Comparison of ENCODE assay signal across 22 mouse cellular contexts in the genomic region with DNA sequence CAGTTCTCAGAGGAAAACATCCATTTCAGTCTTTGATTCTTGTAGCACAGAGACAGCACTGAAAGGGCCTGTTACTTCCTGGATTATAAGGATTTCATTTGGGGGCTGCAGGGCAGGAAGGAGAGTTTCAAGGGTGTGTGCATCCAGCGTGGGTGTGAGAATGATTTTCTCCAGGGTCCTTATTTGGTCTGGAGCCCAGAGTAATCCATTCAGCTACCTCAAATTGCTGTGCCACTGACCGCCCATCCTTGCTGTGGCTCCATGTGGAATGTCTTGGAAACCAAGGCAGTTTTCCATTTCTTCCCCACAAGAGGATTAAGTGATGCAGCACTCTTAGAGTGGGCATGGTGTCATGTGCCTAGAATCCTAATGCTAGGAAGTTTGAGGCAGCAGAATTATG. TPM values are rescaled to one million over a fixed set of nuclear protein-coding genes. Genes with fewer than 3 reads are reported as not detected.
DNase-seq lines count a peak whose midpoint lies in the region; ATAC-seq lines count a peak whose summit lies in the region.
"Had no signal": no experiment of that assay in that cellular context is flagged by ENCODE, and none has a peak within 500 bp of the region (broad histone marks: within the 10 kb centered on the region; RNA-seq: fewer than 3 reads in every experiment).

No protein-coding gene starts in this region.

- 0 out of 2 replicates have a peak, but pooled peaks have one; percentile 34 for ATAC-seq in hindbrain, embryonic 15.5 days (ENCODE audit: low FRiP score, low read depth)
- ATAC-seq in hindbrain, embryonic 11.5 days (ENCODE audit: low FRiP score) = no peak
- ATAC-seq in embryonic facial prominence, embryonic 13.5 days (ENCODE audit: insufficient number of reproducible peaks, insufficient read depth, low FRiP score, low TSS enrichment, low read depth) = no peak
- ATAC-seq in intestine, embryonic 16.5 days = no peak
- ATAC-seq: midbrain, embryonic 15.5 days had no signal

- no peak overlapping the region for H3K9ac ChIP-seq in hindbrain, embryonic 15.5 days
- H3K9ac ChIP-seq in hindbrain, embryonic 11.5 days (ENCODE audit: low read depth, low read length) = no peak overlapping the region
- no peak overlapping the region for H3K9ac ChIP-seq in embryonic facial prominence, embryonic 13.5 days
- H3K9ac ChIP-seq in intestine, embryonic 16.5 days (ENCODE audit: low read depth, low read length) = no peak overlapping the region
- H3K9ac ChIP-seq: heart, embryonic 15.5 days; lung, embryonic 15.5 days; midbrain, embryonic 15.5 days had no signal

- WGBS in hindbrain, embryonic 15.5 days = 57% methylated on average over 2 of the region's 2 CpGs
- 53% methylated on average over 2 of the region's 2 CpGs for WGBS in hindbrain, embryonic 11.5 days
- 46% methylated on average over 2 of the region's 2 CpGs for WGBS in embryonic facial prominence, embryonic 13.5 days
- WGBS in intestine, embryonic 16.5 days = 48% methylated on average over 2 of the region's 2 CpGs

- intact Hi-C loops in left cerebral cortex, postnatal 4 days (cut with DNase I) = loop anchor here (10.0 kb wide), 1 partner anchor 300 kb away; no protein-coding TSS in a partner anchor
- intact Hi-C loops in left cerebral cortex, postnatal 25 days (cut with DNase I) = no loop called here

- H3K4me1 ChIP-seq in hindbrain, embryonic 15.5 days (replicated peaks) = no peaks in the 10 kb centered on the region
- H3K4me1 ChIP-seq in hindbrain, embryonic 11.5 days (replicated peaks; ENCODE audit: control insufficient read depth, insufficient read depth, low read length) = no peaks in the 10 kb centered on the region
- H3K4me1 ChIP-seq in embryonic facial prominence, embryonic 13.5 days = peaks cover 6% of the 10 kb centered on the region
- no peaks in the 10 kb centered on the region for H3K4me1 ChIP-seq in intestine, embryonic 16.5 days (ENCODE audit: control insufficient read depth, insufficient read depth, low read length)
- H3K4me1 ChIP-seq: heart, embryonic 15.5 days; lung, embryonic 15.5 days; midbrain, embryonic 15.5 days had no signal

- H3K4me3 ChIP-seq in hindbrain, embryonic 15.5 days = no peak overlapping the region
- H3K4me3 ChIP-seq in hindbrain, embryonic 11.5 days (ENCODE audit: low read depth, low read length) = no peak overlapping the region
- H3K4me3 ChIP-seq in embryonic facial prominence, embryonic 13.5 days = no peak overlapping the region
- no peak overlapping the region for H3K4me3 ChIP-seq in intestine, embryonic 16.5 days (ENCODE audit: low read length)
- H3K4me3 ChIP-seq: gastrocnemius, adult 2 months; heart, adult 2 months; heart, embryonic 15.5 days; lung, embryonic 15.5 days; midbrain, embryonic 15.5 days had no signal

- no peak overlapping the region for H3K27ac ChIP-seq in hindbrain, embryonic 15.5 days (replicated peaks)
- H3K27ac ChIP-seq in hindbrain, embryonic 11.5 days (ENCODE audit: low read depth, low read length) = no peak overlapping the region
- H3K27ac ChIP-seq in embryonic facial prominence, embryonic 13.5 days = peak overlapping the region; percentile 57; the same call in 1 of the 2 replicates
- no peak overlapping the region for H3K27ac ChIP-seq in intestine, embryonic 16.5 days (ENCODE audit: low read length)
- H3K27ac ChIP-seq: gastrocnemius, adult 2 months; heart, adult 2 months; heart, embryonic 15.5 days; lung, embryonic 15.5 days; midbrain, embryonic 15.5 days had no signal

- no peaks in the 10 kb centered on the region for H3K27me3 ChIP-seq in hindbrain, embryonic 15.5 days
- no peaks in the 10 kb centered on the region for H3K27me3 ChIP-seq in hindbrain, embryonic 11.5 days (ENCODE audit: control insufficient read depth, insufficient read depth, low read length)
- no peaks in the 10 kb centered on the region for H3K27me3 ChIP-seq in embryonic facial prominence, embryonic 13.5 days
- H3K27me3 ChIP-seq in intestine, embryonic 16.5 days (replicated peaks; ENCODE audit: control insufficient read depth, insufficient read depth, low read length) = no peaks in the 10 kb centered on the region
- H3K27me3 ChIP-seq: heart, embryonic 15.5 days; lung, embryonic 15.5 days; midbrain, embryonic 15.5 days had no signal

- no peak for DNase-seq in hindbrain, embryonic 11.5 days (ENCODE audit: low spot score)
- DNase-seq in left cerebral cortex, postnatal 4 days = peak; percentile 2
- no peak for DNase-seq in left cerebral cortex, postnatal 25 days (ENCODE audit: low spot score in 2 of 2)
- DNase-seq in fibroblast of lung, adult 2 months (ENCODE audit: low read depth) = peak; percentile 58
- DNase-seq: cerebellum, postnatal 14 days; embryo, embryonic 11 days; gastrocnemius, adult 2 months; heart, adult 2 months; spleen, adult 18-20 months; thymus, adult 2 months had no signal

- no peak overlapping the region for H3K4me2 ChIP-seq in hindbrain, embryonic 15.5 days
- no peak overlapping the region for H3K4me2 ChIP-seq in hindbrain, embryonic 11.5 days (replicated peaks; ENCODE audit: low read depth, low read length)
- no peak overlapping the region for H3K4me2 ChIP-seq in embryonic facial prominence, embryonic 13.5 days
- no peak overlapping the region for H3K4me2 ChIP-seq in intestine, embryonic 16.5 days (ENCODE audit: low read depth, low read length)
- H3K4me2 ChIP-seq: heart, embryonic 15.5 days; liver, embryonic 11.5 days; lung, embryonic 15.5 days; midbrain, embryonic 15.5 days had no signal

- H3K9me3 ChIP-seq in hindbrain, embryonic 15.5 days = no peaks in the 10 kb centered on the region
- H3K9me3 ChIP-seq in hindbrain, embryonic 11.5 days (ENCODE audit: control insufficient read depth, low read length) = no peaks in the 10 kb centered on the region
- no peaks in the 10 kb centered on the region for H3K9me3 ChIP-seq in embryonic facial prominence, embryonic 13.5 days
- H3K9me3 ChIP-seq in intestine, embryonic 16.5 days (ENCODE audit: control insufficient read depth, low read length) = no peaks in the 10 kb centered on the region
- H3K9me3 ChIP-seq: heart, embryonic 15.5 days; lung, embryonic 15.5 days; midbrain, embryonic 15.5 days had no signal

- no peaks in the 10 kb centered on the region for H3K36me3 ChIP-seq in hindbrain, embryonic 15.5 days
- H3K36me3 ChIP-seq in hindbrain, embryonic 11.5 days (ENCODE audit: control insufficient read depth, insufficient read depth, low read length) = no peaks in the 10 kb centered on the region
- no peaks in the 10 kb centered on the region for H3K36me3 ChIP-seq in embryonic facial prominence, embryonic 13.5 days
- no peaks in the 10 kb centered on the region for H3K36me3 ChIP-seq in intestine, embryonic 16.5 days (ENCODE audit: control insufficient read depth, insufficient read depth, low read length)
- H3K36me3 ChIP-seq: heart, embryonic 15.5 days; lung, embryonic 15.5 days; midbrain, embryonic 15.5 days had no signal

RNA-seq across cellular contexts. Expression of gene Rfpl4b, which starts 33.6 kb away (rescaled TPM):
- polyA plus RNA-seq in hindbrain, embryonic 15.5 days (2015; fragmentation: Nextera tagmentation; extraction: Ambion mirVana) = not detected in 2 replicates
- not detected in 2 replicates for polyA plus RNA-seq in hindbrain, embryonic 11.5 days (2014; fragmentation: Nextera tagmentation; extraction: Ambion mirVana)
- total RNA-seq in left cerebral cortex, postnatal 4 days (2021) = not detected
- not detected for total RNA-seq in left cerebral cortex, postnatal 25 days (2021)
- not detected in 2 replicates for polyA plus RNA-seq in embryonic facial prominence, embryonic 13.5 days (2015; fragmentation: Nextera tagmentation; extraction: Ambion mirVana)
- not detected in 2 replicates for polyA plus RNA-seq in intestine, embryonic 16.5 days (2015; fragmentation: Nextera tagmentation; extraction: Ambion mirVana)
- total RNA-seq: gastrocnemius, adult 2 months; heart, adult 2 months; layer of hippocampus, postnatal 10 days; left cerebral cortex, postnatal 10 days; megakaryocyte progenitor cell, adult 5-6 weeks had no signal
- polyA plus RNA-seq: heart, adult 2 months; heart, embryonic 15.5 days; liver, embryonic 11.5 days; lung, embryonic 15.5 days; midbrain, embryonic 15.5 days; stomach, embryonic 14.5 days; thymus, adult 2 months; urinary bladder, adult 2 months had no signal

Comparison
In these comparisons a context has a peak if more than half of its experiments do, and no peak if none do; other contexts are left out.
1. DNase-seq: peak in left cerebral cortex, postnatal 4 days (single experiment) and fibroblast of lung, adult 2 months (single experiment); none in hindbrain, embryonic 11.5 days (single experiment) and left cerebral cortex, postnatal 25 days (0 of 2).